Comparison of ENCODE assay signal across 8 mouse cellular contexts in genomic region chrX:75764135-75764793, GRCm38 (mm10).
DNase-seq lines count a peak whose midpoint lies in the region; ATAC-seq and TF ChIP-seq lines count a peak whose summit lies in the region.

No protein-coding gene starts in this region.

- H3K9ac ChIP-seq in forebrain, embryonic 15.5 days (replicated peaks) = peak overlapping the region; percentile 67
- H3K9ac ChIP-seq in liver, postnatal 0 days (replicated peaks) = peak overlapping the region; percentile 59
- peak overlapping the region; percentile 47 for H3K9ac ChIP-seq in neural tube, embryonic 15.5 days (replicated peaks)

- peak overlapping the region; percentile 56 for H3K4me3 ChIP-seq in forebrain, embryonic 15.5 days
- peak overlapping the region; percentile 56 for H3K4me3 ChIP-seq in liver, postnatal 0 days (ENCODE audit: low read depth, low read length)
- H3K4me3 ChIP-seq in neural tube, embryonic 15.5 days (replicated peaks) = peak overlapping the region; percentile 53

- H3K27me3 ChIP-seq in forebrain, embryonic 15.5 days = no peaks in the 10 kb centered on the region
- no peaks in the 10 kb centered on the region for H3K27me3 ChIP-seq in liver, postnatal 0 days (ENCODE audit: insufficient read depth, low read length)
- H3K27me3 ChIP-seq in neural tube, embryonic 15.5 days (replicated peaks) = no peaks in the 10 kb centered on the region

- H3K4me1 ChIP-seq in forebrain, embryonic 15.5 days = peaks cover 12% of the 10 kb centered on the region
- no peaks in the 10 kb centered on the region for H3K4me1 ChIP-seq in liver, postnatal 0 days (ENCODE audit: insufficient read depth)
- H3K4me1 ChIP-seq in neural tube, embryonic 15.5 days = peaks cover 14% of the 10 kb centered on the region

- peak overlapping the region; percentile 54 for H3K4me2 ChIP-seq in forebrain, embryonic 15.5 days (replicated peaks)
- H3K4me2 ChIP-seq in liver, postnatal 0 days (ENCODE audit: low read depth, low read length) = peak overlapping the region; percentile 68
- H3K4me2 ChIP-seq in neural tube, embryonic 15.5 days = peak overlapping the region; percentile 59

- intact Hi-C loops in heart, postnatal 25 days (cut with DNase I) = no loop called here

- TF ChIP-seq EP300 in liver, postnatal 0 days (IDR thresholded peaks at IDR 0.05; ENCODE audit: low read depth) = no peak

- H3K36me3 ChIP-seq in forebrain, embryonic 15.5 days = no peaks in the 10 kb centered on the region
- no peaks in the 10 kb centered on the region for H3K36me3 ChIP-seq in liver, postnatal 0 days (replicated peaks; ENCODE audit: insufficient read depth, low read length)
- no peaks in the 10 kb centered on the region for H3K36me3 ChIP-seq in neural tube, embryonic 15.5 days

- no peak for TF ChIP-seq CTCF in liver, postnatal 0 days (IDR thresholded peaks at IDR 0.05; ENCODE audit: low read depth)

- 16% methylated on average over 19 of the region's 19 CpGs for WGBS in forebrain, embryonic 15.5 days
- WGBS in large intestine, adult 2 months = 15% methylated on average over 19 of the region's 19 CpGs
- 16% methylated on average over 19 of the region's 19 CpGs for WGBS in liver, postnatal 0 days (ENCODE audit: insufficient replicate concordance)
- 14% methylated on average over 19 of the region's 19 CpGs for WGBS in neural tube, embryonic 15.5 days

- H3K9me3 ChIP-seq in forebrain, embryonic 15.5 days = no peaks in the 10 kb centered on the region
- no peaks in the 10 kb centered on the region for H3K9me3 ChIP-seq in liver, postnatal 0 days (ENCODE audit: low read length)
- no peaks in the 10 kb centered on the region for H3K9me3 ChIP-seq in neural tube, embryonic 15.5 days (replicated peaks)

- DNase-seq in MN1 (ENCODE audit: low spot score) = peak; percentile 63
- peak; percentile 64 to 72 for DNase-seq in cerebellum, adult 18-20 months
- peak; percentile 37 for DNase-seq in heart, postnatal 25 days (ENCODE audit: low spot score)
- DNase-seq in large intestine, adult 2 months (ENCODE audit: low read depth, low spot score) = peak; percentile 31
- DNase-seq in liver, postnatal 0 days = peak; percentile 21
- peak; percentile 32 for DNase-seq in thymus, postnatal 14 days

- peak; percentile 98 for ATAC-seq in forebrain, embryonic 15.5 days (replicated peaks)
- peak; percentile 89 for ATAC-seq in liver, postnatal 0 days
- peak; percentile 99 for ATAC-seq in neural tube, embryonic 15.5 days (ENCODE audit: low FRiP score)

- peak overlapping the region; percentile 93 for H3K27ac ChIP-seq in forebrain, embryonic 15.5 days (replicated peaks)
- H3K27ac ChIP-seq in liver, postnatal 0 days (ENCODE audit: low read depth) = peak overlapping the region; percentile 49; the same call in 1 of the 2 replicates
- H3K27ac ChIP-seq in neural tube, embryonic 15.5 days (replicated peaks) = peak overlapping the region; percentile 88

Comparison
In these comparisons a context has a peak if more than half of its experiments do, and no peak if none do; other contexts are left out.
1. Peak in every context shown above with its lines: DNase-seq, ATAC-seq, H3K4me3 ChIP-seq and H3K27ac ChIP-seq.